ENCODE assay signal across 35 mouse cellular contexts in genomic region chr5:118345226-118345625, GRCm38 (mm10).
"Had no signal": no experiment of that assay in that cellular context is flagged by ENCODE, and none has a peak within 500 bp of the region (broad histone marks: within the 10 kb centered on the region; RNA-seq: fewer than 3 reads in every experiment).

No protein-coding gene starts in this region.

- DNase-seq: heart, postnatal 10 days; heart, postnatal 14 days; heart, postnatal 36 days; heart, postnatal 4 days; kidney, adult 11 months; kidney, adult 18-20 months; kidney, adult 2 months; kidney, adult 8-10 months; kidney, adult 9 months; kidney, postnatal 10 days; kidney, postnatal 14 days; kidney, postnatal 25 days; kidney, postnatal 36 days; kidney, postnatal 4 days; layer of hippocampus, adult 9-11 months; layer of hippocampus, postnatal 36 days had no signal

- H3K27me3 ChIP-seq: heart, embryonic 15.5 days; hindbrain, embryonic 13.5 days; hindbrain, embryonic 15.5 days; intestine, embryonic 15.5 days had no signal

- H3K4me2 ChIP-seq: heart, embryonic 11.5 days; heart, embryonic 12.5 days; heart, embryonic 13.5 days; heart, embryonic 15.5 days; hindbrain, embryonic 12.5 days; hindbrain, embryonic 13.5 days; hindbrain, embryonic 14.5 days; hindbrain, embryonic 15.5 days; intestine, embryonic 15.5 days; kidney, embryonic 15.5 days had no signal

- H3K27ac ChIP-seq: heart, embryonic 13.5 days; heart, embryonic 15.5 days; hindbrain, embryonic 10.5 days; hindbrain, embryonic 12.5 days; hindbrain, embryonic 13.5 days; hindbrain, embryonic 14.5 days; hindbrain, embryonic 15.5 days; hindbrain, postnatal 0 days; intestine, embryonic 15.5 days; kidney, embryonic 15.5 days; kidney, postnatal 0 days; left cerebral cortex, adult 2 months had no signal

- H3K4me3 ChIP-seq: heart, embryonic 12.5 days; heart, embryonic 13.5 days; heart, embryonic 15.5 days; hindbrain, embryonic 10.5 days; hindbrain, embryonic 12.5 days; hindbrain, embryonic 13.5 days; hindbrain, embryonic 15.5 days; intestine, embryonic 15.5 days; kidney, embryonic 15.5 days; layer of hippocampus, adult 2 months; left cerebral cortex, adult 2 months had no signal

- H3K9me3 ChIP-seq: heart, embryonic 12.5 days; heart, embryonic 13.5 days; heart, embryonic 15.5 days; hindbrain, embryonic 10.5 days; hindbrain, embryonic 12.5 days; hindbrain, embryonic 13.5 days; hindbrain, embryonic 15.5 days; intestine, embryonic 15.5 days; kidney, embryonic 15.5 days had no signal

- H3K36me3 ChIP-seq: heart, embryonic 12.5 days; heart, embryonic 13.5 days; heart, embryonic 15.5 days; hindbrain, embryonic 10.5 days; hindbrain, embryonic 12.5 days; hindbrain, embryonic 13.5 days; hindbrain, embryonic 15.5 days; intestine, embryonic 15.5 days; kidney, embryonic 15.5 days had no signal

- ATAC-seq: hindbrain, embryonic 16.5 days; hindbrain, postnatal 0 days; inflammation-experienced regulatory T-cells, adult 6 months; intestine, embryonic 15.5 days; intestine, embryonic 16.5 days; intestine, postnatal 0 days had no signal

- H3K9ac ChIP-seq: heart, embryonic 12.5 days; heart, embryonic 13.5 days; heart, embryonic 15.5 days; hindbrain, embryonic 12.5 days; hindbrain, embryonic 13.5 days; hindbrain, embryonic 14.5 days; hindbrain, embryonic 15.5 days; intestine, embryonic 15.5 days; kidney, embryonic 15.5 days had no signal
